Mouse (Mus musculus): ENCODE measurements around the gene Prmt7.
A peak's percentile ranks its signal among the peaks of the same experiment; 100 is the strongest.
"Not testable (repeated sequence)": the region's sequence is repeated elsewhere in the genome, so short reads cannot be mapped to it uniquely, and the experiment has no call there.

The Prmt7 gene

GRCm38 (mm10) chr8:106210821-106211345 is at the start of gene Prmt7, which contains the start of gene Slc7a6os:
Gene Prmt7 (plus strand): TSS chr8:106210936.
Gene Slc7a6os (minus strand): TSS chr8:106210935.
- DNase-seq (ENCODE audit: low read depth, low spot score) = peak; percentile 96

GRCm38 (mm10) chr8:106163251-106163650 is 47.5 kb upstream of the Prmt7 start:
- DNase-seq (ENCODE audit: low read depth, low spot score) = no peak

- peak; percentile 80 for DNase-seq (ENCODE audit: low read depth, low spot score)
These were observed 45.3 kb upstream of the Prmt7 start for GRCm38 (mm10) chr8:106165460-106165859.

- DNase-seq (ENCODE audit: low read depth, low spot score) = peak; percentile 72
These were observed 42.2 kb upstream of the Prmt7 start, which contains the start of gene Slc7a6 for GRCm38 (mm10) chr8:106168356-106169016. Gene Slc7a6 (plus strand): TSS chr8:106168857.

GRCm38 (mm10) chr8:106169017-106169933 is 41.5 kb upstream of the Prmt7 start:
- peak; percentile 66 for DNase-seq (ENCODE audit: low read depth, low spot score)

- DNase-seq (ENCODE audit: low read depth, low spot score) = no peak
These were observed 40.7 kb upstream of the Prmt7 start for GRCm38 (mm10) chr8:106169934-106170480.

GRCm38 (mm10) chr8:106173566-106173965 is 37.2 kb upstream of the Prmt7 start:
- DNase-seq (ENCODE audit: low read depth, low spot score) = no peak

GRCm38 (mm10) chr8:106176891-106177290 is 33.8 kb upstream of the Prmt7 start:
- DNase-seq (ENCODE audit: low read depth, low spot score) = no peak

- no peak for DNase-seq (ENCODE audit: low read depth, low spot score)
These were observed 33.1 kb upstream of the Prmt7 start for GRCm38 (mm10) chr8:106177594-106177993.

GRCm38 (mm10) chr8:106178428-106178827 is 32.3 kb upstream of the Prmt7 start:
- DNase-seq (ENCODE audit: low read depth, low spot score) = no peak

GRCm38 (mm10) chr8:106185628-106186270 is 25.0 kb upstream of the Prmt7 start:
- DNase-seq (ENCODE audit: low read depth, low spot score) = no peak

GRCm38 (mm10) chr8:106186394-106186793 is 24.3 kb upstream of the Prmt7 start:
- DNase-seq (ENCODE audit: low read depth, low spot score) = no peak

GRCm38 (mm10) chr8:106189162-106189561 is 21.6 kb upstream of the Prmt7 start:
- DNase-seq (ENCODE audit: low read depth, low spot score) = no peak

- DNase-seq (ENCODE audit: low read depth, low spot score) = no peak
These were observed 19.1 kb upstream of the Prmt7 start for GRCm38 (mm10) chr8:106191639-106192038.

- no peak for DNase-seq (ENCODE audit: low read depth, low spot score)
These were observed 17.6 kb upstream of the Prmt7 start for GRCm38 (mm10) chr8:106193162-106193561.

GRCm38 (mm10) chr8:106194062-106194461 is 16.7 kb upstream of the Prmt7 start:
- DNase-seq (ENCODE audit: low read depth, low spot score) = no peak

GRCm38 (mm10) chr8:106198741-106199140 is 12.0 kb upstream of the Prmt7 start:
- peak; percentile 73 for DNase-seq (ENCODE audit: low read depth, low spot score)

GRCm38 (mm10) chr8:106199596-106199995 is 11.1 kb upstream of the Prmt7 start:
- not testable (repeated sequence) for DNase-seq (ENCODE audit: low read depth, low spot score)

GRCm38 (mm10) chr8:106210035-106210731 is 553 bp upstream of the Prmt7 start:
- DNase-seq (ENCODE audit: low read depth, low spot score) = peak; percentile 48

GRCm38 (mm10) chr8:106211421-106211820 is 685 bp downstream of the Prmt7 start:
- no peak for DNase-seq (ENCODE audit: low read depth, low spot score)

GRCm38 (mm10) chr8:106213959-106214358 is 3.2 kb downstream of the Prmt7 start:
- DNase-seq (ENCODE audit: low read depth, low spot score) = peak; percentile 47

Data from ES-CJ7 (cell line).